Mouse (Mus musculus) CD4-positive, CD25-positive, alpha-beta regulatory T cell, adult 4 months (primary cell): ENCODE measurements around the gene Gm12216. TPM values are rescaled to one million over a fixed set of nuclear protein-coding genes. Genes with fewer than 3 reads are reported as not detected.
"Not testable (repeated sequence)": the region's sequence is repeated elsewhere in the genome, so short reads cannot be mapped to it uniquely, and the experiment has no call there.

Source experiments
- ATAC-seq: one replicate; pipeline ENCODE4 v1.8.0; 2017
- polyA plus RNA-seq, 2 experiments: library from polyadenylated mRNA; unstranded; fragments of 100-300 nt; shearing (Covaris generic); gene quantifications; one replicate each; pipeline ENCODE4 v1.2.1; 2017

Gm12216 gene
- polyA plus RNA-seq, 2 experiments from 2014 or later, result 31.5 to 32.1 TPM

DNA sequence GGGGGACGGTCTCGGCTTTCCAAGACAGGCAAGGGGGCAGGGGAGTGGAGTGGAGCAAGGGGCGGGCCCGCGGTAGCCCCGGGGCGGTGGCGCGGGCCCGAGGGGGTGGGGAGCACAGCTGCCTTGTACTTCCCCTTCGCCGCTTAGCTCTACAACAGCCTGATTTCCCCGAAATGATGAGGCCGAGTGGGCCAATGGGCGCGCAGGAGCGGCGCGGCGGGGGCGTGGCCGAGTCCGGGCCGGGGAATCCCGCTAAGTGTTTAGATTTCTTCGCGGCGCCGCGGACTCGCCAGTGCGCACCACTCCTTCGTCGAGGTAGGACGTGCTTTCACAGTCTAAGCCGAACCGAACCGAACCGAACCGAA is 89.3 kb downstream of the Gm12216 start, which contains the start of gene Irf1:
Gene Irf1, plus strand, starts transcription at position 255 of the 365 bp plus-strand sequence.
- peak; percentile 87 for ATAC-seq

DNA sequence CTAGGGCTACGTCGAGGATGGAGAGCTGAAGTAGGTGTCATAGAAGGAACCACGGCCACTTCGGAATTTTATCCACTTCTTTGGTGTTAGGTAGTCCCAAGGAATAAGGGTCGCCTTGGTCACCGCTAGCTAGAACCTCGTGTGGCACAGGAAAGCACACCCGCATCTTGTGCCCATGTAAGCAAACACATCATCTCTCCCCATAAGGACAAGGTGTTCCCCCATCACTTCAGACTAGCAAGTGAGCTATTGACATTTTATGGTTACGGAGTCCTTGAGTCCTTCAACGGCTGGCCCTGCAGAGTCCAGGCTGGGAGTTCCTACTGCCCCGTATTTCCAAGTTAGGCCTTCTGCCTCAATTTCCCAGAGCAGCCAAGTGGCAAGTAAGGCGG is 89.9 kb downstream of the Gm12216 start:
- ATAC-seq, result peak; percentile 4

DNA sequence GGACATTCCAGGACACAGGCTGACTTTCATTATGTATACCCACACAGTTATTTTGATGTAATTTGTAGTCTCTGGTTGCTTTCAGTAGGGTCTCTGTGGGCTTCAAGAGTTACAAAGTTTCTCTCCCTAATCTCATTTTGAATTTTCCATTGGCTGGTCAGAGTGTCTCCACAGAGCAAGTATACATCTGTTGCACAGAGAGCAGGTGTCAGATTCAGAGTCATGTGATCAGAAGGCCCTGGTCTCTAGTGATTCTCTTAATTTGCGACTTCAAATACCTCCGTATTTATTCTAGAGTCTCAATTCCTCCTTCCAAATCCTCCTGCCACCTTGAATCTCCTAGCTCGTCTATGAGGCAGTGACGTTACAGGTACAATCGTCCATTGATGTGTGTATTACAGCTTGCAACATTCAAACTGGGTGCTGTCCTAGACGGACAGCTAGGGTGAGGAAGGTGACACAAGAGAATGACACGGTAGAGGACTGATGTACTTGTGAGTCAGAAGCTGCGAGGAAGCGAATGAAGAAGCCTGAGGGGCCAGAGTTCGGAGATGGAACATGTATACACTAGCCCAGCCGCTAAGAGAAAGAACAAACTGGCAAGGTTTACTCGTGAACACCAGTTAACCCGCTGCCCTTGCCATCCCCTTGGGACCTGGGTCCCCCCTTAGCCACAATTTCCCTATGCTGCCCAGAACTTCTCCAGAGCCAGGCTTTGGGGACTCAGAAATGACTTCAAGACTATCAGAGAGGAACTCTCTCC is 90.5 kb downstream of the Gm12216 start:
- ATAC-seq, result no peak

DNA sequence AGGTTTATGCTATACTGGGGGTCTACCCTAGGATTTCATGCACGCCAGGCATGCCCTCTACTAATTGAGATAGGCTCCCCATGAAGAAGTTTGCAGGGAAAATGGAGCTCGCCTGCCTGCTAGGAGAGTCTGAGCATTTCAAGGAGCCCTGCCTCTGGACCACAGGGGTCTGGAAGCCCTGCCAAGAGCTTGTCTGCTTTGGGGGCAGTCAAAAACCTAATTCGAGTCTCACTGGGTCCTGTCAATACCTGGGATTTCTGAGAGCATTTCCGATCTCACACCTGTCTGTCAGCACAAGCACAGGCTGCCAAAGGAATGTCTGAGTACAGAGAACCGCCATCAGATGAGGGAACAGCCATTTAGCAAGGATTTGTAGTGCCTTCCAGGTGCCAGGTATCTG is 94.5 kb downstream of the Gm12216 start:
- ATAC-seq, result no peak

DNA sequence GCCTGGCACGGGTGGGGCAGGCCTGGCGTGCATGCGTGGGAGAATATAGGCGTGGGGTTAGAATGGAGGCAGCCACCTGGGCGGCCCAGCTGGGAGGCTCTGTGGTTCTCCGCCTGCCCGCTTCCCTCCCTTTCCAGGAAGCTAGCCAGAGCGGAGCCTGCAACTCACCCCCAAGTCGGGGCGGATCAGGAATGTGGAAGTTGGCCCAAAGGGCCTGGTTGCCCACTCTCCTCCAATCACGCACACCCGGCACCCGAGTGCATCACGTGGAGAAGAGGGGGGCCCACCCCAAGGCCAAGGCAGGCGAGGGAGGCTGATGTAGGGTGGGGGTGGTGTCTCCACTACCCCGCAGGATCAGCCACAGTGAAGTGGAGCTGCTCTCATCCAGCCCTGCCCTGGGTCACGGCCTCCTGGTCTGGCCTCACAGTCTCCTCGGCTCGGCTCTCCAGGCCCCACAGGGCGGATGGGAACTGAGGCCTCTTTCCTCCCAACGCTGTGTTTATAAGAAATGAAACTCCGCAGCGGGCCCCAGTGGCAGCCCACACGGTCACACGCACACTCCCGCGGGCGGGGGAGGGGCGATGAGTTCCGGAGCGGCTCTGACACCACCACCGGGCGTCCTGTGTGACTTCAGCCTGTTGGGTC is 95.4 kb downstream of the Gm12216 start:
- peak; percentile 79 for ATAC-seq

DNA sequence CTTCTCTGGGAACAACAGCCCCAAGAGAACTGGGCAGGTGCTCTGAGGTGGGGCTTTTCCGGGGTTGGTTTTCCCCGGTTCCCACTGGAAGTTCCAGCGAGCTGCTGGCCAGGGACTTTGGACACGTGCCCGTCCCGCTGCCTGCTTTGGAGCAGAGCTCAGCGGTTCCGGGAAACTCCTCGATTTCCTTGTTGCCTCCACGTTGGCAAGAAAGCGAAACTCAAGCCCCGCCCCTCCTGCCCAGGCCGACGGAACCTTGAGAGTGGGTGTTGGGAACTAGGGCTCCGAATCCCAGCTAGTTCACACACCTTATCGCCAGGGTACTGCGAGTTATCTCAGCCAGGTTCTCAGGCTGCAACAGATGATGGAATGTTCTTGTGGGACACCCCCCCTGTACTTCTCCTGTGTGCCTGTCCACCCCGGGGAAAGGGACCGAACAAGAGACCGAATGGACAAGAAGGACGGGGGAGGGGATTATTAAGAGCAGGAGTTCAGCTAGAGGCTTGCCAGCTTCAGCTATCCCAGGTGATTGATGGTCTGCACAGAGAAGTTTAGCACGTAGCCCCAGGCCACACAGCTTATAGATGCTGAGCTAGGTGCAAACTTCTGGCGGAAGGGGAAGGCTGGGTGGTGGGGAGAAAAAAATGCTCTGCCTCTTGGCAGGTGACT is 96.1 kb downstream of the Gm12216 start:
- ATAC-seq, result peak; percentile 16

DNA sequence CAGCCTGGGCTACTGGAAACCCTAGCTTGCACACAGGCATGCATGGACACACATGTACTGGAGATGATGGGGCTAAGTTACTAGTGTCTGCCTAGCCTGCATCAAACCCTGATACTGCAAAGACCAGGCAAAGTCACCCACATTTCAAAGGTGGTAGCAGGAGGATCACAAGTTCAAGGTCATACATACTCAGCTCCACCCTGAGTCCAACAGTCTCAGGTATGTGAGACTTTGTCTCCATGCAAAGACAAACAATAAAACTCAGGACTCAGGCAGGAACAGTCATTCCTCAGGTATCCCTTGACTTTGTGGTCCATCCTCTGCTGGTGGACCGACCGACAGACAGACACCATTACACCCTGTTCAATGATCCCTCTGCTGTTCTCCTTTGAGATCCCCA is 96.6 kb downstream of the Gm12216 start:
- no peak for ATAC-seq

DNA sequence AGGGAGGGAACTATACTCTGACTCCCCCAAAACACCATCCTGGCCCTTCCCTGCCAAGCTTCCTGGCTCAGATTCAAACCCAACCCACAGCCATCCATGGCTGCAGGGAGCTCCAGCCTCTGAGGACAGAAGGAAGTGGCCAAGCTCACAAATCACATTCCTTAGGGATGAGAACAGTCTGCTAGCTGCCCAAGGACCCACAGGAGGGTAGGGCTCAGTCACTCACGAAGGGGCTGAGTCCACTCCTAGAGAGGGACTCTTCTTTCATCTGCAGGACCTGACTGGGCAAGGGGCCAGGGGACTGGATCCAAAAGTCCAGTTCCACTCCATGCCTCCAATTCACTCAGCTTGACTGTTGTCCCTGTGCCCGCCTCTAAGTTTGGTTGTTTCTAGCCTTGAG is 97.2 kb downstream of the Gm12216 start:
- ATAC-seq, result no peak

DNA sequence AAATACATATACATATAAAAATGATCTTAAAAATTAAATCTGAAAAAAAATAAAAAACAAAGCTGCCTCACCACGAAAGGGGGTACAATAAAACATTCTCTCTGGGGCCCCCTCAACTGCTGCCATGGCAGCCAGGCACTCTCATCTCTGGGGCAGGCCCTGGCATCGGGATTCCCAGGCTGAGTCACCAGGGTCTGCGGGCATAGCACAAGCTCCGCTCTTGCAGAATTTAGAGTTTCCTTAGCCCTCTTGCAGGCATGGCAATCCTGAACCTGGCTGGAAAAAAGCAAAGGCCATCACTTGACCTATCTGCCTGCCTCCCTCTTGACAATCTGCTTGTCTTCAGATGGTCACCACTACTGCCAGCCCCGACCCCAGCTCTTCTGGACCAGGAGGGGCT is 97.8 kb downstream of the Gm12216 start:
- no peak for ATAC-seq

DNA sequence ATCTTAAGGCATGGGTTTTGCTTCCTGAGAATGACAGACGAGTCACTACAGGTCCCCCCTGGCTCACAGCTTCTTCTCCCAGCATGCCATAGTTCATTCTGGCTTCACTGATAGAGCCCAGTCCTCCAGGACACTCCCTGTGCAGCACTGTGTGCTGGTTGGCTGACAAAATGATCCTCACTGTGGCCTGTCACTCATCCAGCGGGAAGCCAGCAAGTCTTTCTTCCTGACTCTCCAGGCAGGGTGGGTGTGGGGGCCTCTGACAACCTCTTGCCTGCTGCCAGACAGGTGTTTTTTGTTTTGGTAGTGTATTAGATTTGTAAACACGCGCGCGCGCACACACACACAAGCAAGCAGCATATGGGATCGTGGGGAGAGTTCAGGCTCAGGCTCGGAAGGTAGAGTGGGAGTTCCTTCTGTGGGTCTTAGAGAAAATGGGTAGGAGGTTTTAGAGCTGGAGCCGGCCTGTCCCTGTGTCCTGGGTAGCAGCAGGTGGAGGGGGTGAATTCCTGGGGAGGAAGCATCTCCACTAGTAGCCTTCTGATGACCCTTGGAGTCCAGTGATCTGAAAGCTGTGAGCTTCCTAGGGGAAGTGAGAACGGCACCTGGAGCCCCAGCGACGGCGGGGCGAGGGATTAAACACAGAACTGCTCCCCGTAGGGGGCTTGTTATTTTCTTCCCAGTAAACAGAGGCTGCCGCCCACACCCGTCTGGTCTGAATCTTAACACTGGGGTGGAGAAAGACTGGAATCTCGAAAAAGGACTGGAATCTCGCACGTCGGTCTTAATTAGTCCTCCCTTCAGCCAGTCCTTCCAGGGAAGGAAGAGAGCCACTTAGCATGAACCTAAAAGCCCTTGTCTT is 99.3 kb downstream of the Gm12216 start:
- no peak for ATAC-seq

DNA sequence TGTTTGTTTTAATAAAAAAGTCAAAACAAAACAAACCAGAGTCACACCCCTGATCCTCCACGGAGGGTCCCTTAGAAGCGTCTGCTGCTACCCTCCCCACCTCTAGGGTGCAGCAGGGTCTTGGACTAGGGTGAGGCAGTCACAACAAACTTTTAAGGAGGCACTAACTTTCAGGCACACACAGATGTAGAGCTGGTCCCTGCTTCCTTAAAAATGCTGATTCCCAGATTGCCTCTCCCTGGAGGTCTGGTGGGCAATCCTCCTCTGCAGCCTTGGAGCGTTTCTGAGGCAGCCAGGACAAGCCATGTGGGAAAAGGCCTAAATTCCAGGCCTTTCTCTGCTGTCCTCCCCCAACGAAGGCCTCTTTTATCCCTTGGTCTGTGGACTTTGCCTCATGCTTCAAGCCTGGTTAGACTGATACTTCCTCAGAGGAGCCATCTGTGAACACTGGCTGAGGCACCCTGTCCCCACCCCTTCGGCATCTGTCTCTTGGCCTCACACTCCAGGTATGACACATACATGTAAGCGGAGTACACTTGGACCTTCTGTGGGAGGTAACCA is 100.2 kb downstream of the Gm12216 start:
- ATAC-seq, result no peak

DNA sequence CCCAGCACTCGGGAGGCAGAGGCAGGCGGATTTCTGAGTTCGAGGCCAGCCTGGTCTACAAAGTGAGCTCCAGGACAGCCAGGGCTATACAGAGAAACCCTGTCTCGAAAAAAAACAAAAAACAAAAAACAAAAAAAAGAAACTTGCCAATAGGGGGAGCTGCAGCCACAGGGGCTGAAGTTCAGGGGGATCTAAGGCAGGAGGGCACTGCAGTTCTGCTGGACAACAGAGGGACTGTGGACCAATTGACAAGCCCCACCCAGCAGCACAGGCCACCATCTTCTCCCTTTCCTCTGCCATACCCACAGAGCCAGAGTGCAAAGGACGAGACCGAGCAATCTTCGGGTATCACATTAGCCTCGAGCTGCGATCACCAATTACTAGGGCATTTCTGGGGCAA is 101.0 kb downstream of the Gm12216 start:
- not testable (repeated sequence) for ATAC-seq

DNA sequence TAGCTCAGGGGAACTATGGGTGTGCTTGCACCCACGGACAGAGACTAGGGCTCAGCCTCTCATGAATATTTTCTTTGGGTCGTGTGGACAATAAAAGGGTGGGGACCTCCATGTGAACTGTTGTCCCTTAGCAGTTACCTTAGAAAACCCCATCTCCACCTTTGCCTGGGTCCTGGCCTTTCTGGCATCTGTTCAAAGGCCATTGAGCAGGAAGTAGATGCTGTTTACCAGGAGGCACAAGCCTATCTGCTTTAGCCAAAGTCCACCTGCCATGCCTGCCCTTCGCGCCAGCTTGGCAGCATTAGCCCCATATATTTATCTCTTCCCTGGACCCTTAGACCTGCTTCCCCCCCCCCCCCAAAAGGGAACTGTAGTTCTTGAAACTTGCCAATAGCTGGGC is 101.4 kb downstream of the Gm12216 start:
- ATAC-seq, result no peak

DNA sequence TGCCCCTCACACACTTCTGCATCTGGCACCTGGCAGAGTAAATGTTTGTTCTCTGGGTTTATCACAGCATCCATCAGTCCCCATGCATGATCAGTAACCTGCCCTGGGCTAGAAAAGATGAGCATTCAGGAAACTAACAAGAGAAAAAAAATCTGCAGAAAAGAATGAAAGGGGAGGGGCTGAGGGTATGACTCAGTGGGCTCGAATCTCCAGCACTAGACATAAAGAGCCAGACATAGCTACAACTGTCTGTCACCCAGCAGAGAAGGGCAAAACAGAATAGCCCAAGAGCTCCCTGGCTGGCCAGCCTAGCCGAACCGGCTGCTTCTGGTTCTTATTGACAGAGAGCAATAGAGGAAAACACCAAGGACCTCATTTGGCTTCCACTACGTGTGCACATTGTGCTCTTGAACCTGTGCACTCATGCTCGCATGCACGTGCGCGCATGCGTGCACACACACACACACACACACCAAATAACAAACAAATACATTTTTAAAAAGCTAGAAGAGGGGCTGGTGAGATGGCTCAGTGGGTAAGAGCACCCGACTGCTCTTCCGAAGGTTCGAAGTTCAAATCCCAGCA is 104.0 kb downstream of the Gm12216 start:
- ATAC-seq, result no peak

DNA sequence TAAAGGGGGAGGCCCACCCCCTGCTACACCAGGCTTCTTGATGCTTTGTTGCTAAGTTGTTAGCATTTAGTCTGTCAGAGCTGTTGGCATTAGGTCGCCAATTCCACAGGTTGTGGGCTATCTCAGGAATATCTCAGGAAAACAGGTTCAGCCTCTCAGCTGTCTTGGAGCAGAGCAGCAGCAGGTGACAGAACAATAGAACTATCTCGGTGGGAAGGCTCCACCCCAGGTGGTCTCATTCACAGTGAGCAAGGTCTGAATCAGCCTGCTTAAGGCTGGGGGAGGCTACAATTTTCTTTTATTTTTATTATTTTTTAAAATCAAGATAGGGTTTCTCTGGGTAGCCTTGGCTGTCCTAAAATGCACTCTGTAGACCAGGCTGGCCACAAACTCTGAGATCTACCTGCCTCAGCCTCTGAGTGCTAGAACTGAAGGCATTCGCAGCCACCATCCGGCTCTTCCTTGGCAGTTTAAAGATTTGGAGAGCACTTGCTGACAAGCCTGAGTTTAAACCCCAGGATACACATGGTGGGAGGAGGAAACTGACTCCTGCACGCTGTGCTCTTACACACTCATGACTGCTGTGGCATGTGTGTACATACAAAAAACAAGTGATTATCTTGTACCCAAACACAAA is 109.2 kb downstream of the Gm12216 start:
- ATAC-seq, result no peak

DNA sequence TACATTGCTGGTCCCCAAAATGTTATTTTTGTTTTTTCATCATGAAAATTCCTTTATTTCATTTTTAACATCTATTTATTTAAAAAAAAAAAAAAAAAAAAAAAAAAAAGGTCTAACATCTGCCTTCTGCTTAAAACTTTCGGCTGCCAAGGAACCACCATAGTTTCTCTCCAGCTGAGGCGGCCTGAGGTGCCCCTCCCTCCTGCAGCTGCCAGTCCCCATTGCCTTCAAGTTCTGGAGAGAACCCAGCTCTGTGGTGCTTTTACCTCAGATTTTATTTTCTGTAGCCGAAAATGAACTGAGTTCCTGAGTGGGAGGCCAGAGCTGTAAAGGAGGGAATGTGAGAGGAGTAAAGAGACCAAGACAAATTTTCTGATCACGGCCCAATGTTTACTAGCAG is 109.8 kb downstream of the Gm12216 start:
- ATAC-seq, result no peak

DNA sequence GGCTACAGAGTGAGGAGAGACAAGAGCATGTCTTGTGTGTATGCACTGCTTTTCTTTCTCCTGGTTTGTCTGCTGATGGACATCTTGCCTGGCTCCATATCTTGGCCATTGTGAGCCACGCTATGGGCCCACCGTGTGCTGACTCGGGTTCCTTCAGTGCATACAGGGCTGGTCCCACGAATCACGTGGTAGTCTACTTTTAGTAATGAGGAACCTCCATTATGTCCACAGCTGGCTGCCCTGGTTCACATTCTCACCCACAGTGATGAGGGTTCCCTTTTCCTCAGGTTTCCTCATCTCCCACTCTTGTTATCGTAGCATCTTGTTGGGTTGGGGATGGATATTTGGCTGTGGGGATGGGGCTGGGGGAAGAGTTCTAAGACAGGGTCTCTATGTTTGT is 110.4 kb downstream of the Gm12216 start:
- ATAC-seq, result no peak

DNA sequence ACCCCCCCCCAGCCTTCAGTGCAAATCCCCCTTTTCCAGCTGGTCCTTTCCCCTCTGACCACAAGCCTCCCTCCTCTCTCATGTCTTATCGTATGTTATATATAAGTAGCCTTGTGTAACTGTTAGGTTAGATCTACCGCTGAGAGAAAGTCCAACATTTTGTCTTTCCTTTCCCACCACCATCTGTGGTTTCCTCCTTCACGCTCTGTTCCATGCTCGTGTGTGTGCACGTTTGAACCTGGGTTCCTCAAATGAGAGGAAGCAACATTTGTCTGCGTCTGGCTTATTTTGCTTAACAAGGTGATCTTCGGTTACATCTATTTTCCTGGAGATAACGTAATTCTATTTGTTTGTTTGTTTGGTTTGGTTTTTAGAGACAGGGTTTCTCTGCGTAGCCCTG is 111.1 kb downstream of the Gm12216 start:
- no peak for ATAC-seq

DNA sequence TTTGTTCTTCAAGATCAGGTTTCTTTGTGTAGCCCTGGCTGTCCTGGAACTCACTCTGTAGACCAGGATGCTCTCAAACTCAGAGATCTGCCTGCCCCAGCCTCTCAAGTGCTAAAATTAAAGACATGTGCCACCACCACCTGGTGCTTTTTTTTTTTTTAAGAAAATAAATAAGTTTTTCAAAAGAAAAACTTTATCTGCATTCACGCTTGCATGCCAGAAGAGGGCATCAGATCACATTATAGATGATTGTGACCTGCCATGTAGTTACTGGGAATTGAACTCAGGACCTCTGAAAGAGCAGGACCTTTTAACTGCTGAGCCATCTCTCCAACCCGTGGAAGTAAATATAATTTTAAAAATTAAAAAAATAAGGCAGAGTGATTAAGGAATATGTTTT is 113.8 kb downstream of the Gm12216 start:
- no peak for ATAC-seq

DNA sequence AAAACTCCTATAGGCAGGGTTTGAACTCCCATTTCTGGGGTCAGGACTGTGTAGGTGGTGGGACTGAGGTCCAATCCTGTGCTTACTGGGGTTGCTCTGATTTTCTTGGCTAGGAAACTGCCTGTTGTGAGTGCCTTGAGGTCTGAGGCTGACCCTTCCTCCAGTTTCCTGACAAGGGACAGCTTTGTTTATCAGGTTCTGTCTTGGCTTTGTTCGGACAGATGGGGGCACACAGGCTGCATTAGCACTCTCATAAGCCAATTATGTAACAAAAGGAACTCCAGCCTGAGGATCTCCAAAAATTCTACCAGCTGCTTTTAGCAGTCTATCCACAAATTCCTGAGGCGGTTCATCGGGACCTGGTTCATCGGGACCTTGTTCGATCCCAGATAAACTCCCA is 116.7 kb downstream of the Gm12216 start:
- no peak for ATAC-seq

DNA sequence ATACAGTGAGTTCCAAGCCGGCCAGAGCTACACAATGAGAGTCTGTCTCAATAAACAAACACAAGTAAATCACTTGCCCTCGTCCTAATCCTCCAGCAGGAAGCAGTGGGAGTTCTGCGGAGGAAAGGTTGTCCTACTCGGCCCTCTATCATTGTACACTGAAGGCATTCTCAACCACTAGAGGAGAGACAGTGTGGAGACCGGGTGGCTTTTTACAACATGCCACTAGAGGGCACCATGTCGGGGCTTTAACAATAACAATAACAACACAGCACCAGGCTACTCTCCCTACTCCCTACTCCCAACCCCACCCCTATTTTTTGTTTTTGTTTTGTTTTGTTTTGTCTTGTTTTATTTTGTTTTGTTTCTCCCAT is 121.5 kb downstream of the Gm12216 start:
- peak; percentile 73 for ATAC-seq
